Mouse (Mus musculus): ENCODE measurements around the gene Rrp1.

GRCm38 (mm10) chr10:78366851-78367312, 46.0 kb downstream of the Rrp1 start:
- no peak for TF ChIP-seq POLR2A (IDR thresholded peaks at IDR 0.05; ENCODE audit: borderline replicate concordance, extremely low read depth, insufficient read depth, insufficient read length, poor library complexity, severe bottlenecking)
- TF ChIP-seq CTCF (IDR thresholded peaks at IDR 0.05; ENCODE audit: borderline replicate concordance, extremely low read depth, insufficient read depth, insufficient read length), result no peak

All from brain, embryonic 14.5 days (tissue).